Mouse (Mus musculus): ENCODE results near the gene Olfr603. TPM values are rescaled to one million over a fixed set of nuclear protein-coding genes. Genes with fewer than 3 reads are reported as not detected.
"Not testable (repeated sequence)": the region's sequence is repeated elsewhere in the genome, so short reads cannot be mapped to it uniquely, and the experiment has no call there.

Olfr603 gene
- polyA plus RNA-seq (2014; fragmentation: Nextera tagmentation; extraction: Ambion mirVana), result not detected in 2 replicates

DNA sequence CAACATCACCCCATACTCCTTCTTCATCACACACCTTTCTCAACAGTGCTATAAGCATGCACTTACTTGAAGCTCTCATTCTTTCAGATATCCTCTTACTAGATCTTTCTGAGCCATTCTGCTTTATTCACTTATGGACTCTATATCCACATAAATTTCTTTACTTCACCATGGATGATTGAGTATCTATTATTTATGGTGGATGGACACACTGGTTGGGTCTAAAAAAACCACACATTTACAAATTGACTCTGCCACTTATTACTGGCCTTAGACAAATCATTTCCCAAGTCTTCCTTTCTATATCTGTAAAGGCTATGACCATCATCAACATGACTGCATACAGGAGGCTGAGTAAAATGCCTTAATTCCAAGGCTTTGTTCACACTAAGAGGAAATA is at the start of gene Olfr603:
Olfr603 (minus strand) TSS at position 101 of the 400 bp plus-strand sequence.
- DNase-seq (ENCODE audit: low spot score) (no peak), ATAC-seq (ENCODE audit: insufficient number of reproducible peaks, low FRiP score, low TSS enrichment, low read depth) (no peak)
- Histone ChIP-seq H3K36me3 (ENCODE audit: control insufficient read depth, insufficient read depth, low read length) (no peaks in the 10 kb centered on the region), H3K27ac (replicated peaks; ENCODE audit: low read depth, low read length) (no peak within 1 kb of the TSS), H3K9ac (ENCODE audit: low read length) (no peak within 1 kb of the TSS), H3K4me3 (ENCODE audit: low read depth, low read length) (no peak within 1 kb of the TSS), H3K9me3 (ENCODE audit: control insufficient read depth, low read length) (no peaks in the 10 kb centered on the region), H3K4me1 (ENCODE audit: control insufficient read depth, insufficient read depth, low read length) (no peaks in the 10 kb centered on the region), H3K27me3 (ENCODE audit: control insufficient read depth, insufficient read depth, low read length) (no peaks in the 10 kb centered on the region), H3K4me2 (ENCODE audit: low read depth, severe bottlenecking) (no peak within 1 kb of the TSS)

GRCm38 (mm10) chr7:103414772-103415171 is 28.8 kb upstream of the Olfr603 start, which contains the start of gene Usp17lc:
Usp17lc (plus strand) TSS chr7:103415072.
- not testable (repeated sequence) for H3K4me2 ChIP-seq (ENCODE audit: low read depth, severe bottlenecking); H3K4me1 ChIP-seq (ENCODE audit: control insufficient read depth, insufficient read depth, low read length); ATAC-seq (ENCODE audit: insufficient number of reproducible peaks, low FRiP score, low TSS enrichment, low read depth); H3K27me3 ChIP-seq (ENCODE audit: control insufficient read depth, insufficient read depth, low read length); H3K27ac ChIP-seq (replicated peaks; ENCODE audit: low read depth, low read length); H3K9ac ChIP-seq (ENCODE audit: low read length); H3K36me3 ChIP-seq (ENCODE audit: control insufficient read depth, insufficient read depth, low read length); H3K9me3 ChIP-seq (ENCODE audit: control insufficient read depth, low read length); DNase-seq (ENCODE audit: low spot score); H3K4me3 ChIP-seq (ENCODE audit: low read depth, low read length)
- WGBS, result 83% methylated on average over 1 of the region's 1 CpGs

- H3K9me3 ChIP-seq (ENCODE audit: control insufficient read depth, low read length); DNase-seq (ENCODE audit: low spot score); H3K4me1 ChIP-seq (ENCODE audit: control insufficient read depth, insufficient read depth, low read length); H3K27ac ChIP-seq (replicated peaks; ENCODE audit: low read depth, low read length); H3K36me3 ChIP-seq (ENCODE audit: control insufficient read depth, insufficient read depth, low read length); H3K27me3 ChIP-seq (ENCODE audit: control insufficient read depth, insufficient read depth, low read length); H3K4me3 ChIP-seq (ENCODE audit: low read depth, low read length); ATAC-seq (ENCODE audit: insufficient number of reproducible peaks, low FRiP score, low TSS enrichment, low read depth); H3K4me2 ChIP-seq (ENCODE audit: low read depth, severe bottlenecking); H3K9ac ChIP-seq (ENCODE audit: low read length): not testable (repeated sequence)
- whole genome bisulfite sequencing, result 77% methylated on average over 3 of the region's 3 CpGs
Measured at GRCm38 (mm10) chr7:103406521-103407055, 20.6 kb upstream of the Olfr603 start.

GRCm38 (mm10) chr7:103398981-103399380 is 13.0 kb upstream of the Olfr603 start:
- H3K4me3 ChIP-seq (ENCODE audit: low read depth, low read length), result no peak overlapping the region
- no peaks in the 10 kb centered on the region for H3K4me1 ChIP-seq (ENCODE audit: control insufficient read depth, insufficient read depth, low read length)
- no peaks in the 10 kb centered on the region for H3K27me3 ChIP-seq (ENCODE audit: control insufficient read depth, insufficient read depth, low read length)
- ATAC-seq (ENCODE audit: insufficient number of reproducible peaks, low FRiP score, low TSS enrichment, low read depth) (no peak), DNase-seq (ENCODE audit: low spot score) (no peak)
- no peak overlapping the region for H3K4me2 ChIP-seq (ENCODE audit: low read depth, severe bottlenecking)
- H3K9me3 ChIP-seq (ENCODE audit: control insufficient read depth, low read length), result no peaks in the 10 kb centered on the region
- H3K27ac ChIP-seq (replicated peaks; ENCODE audit: low read depth, low read length), result no peak overlapping the region
- no peak overlapping the region for H3K9ac ChIP-seq (ENCODE audit: low read length)
- no peaks in the 10 kb centered on the region for H3K36me3 ChIP-seq (ENCODE audit: control insufficient read depth, insufficient read depth, low read length)
- WGBS, result 26% methylated on average over 1 of the region's 1 CpGs

GRCm38 (mm10) chr7:103397758-103398157 is 11.8 kb upstream of the Olfr603 start:
- H3K4me1 ChIP-seq (ENCODE audit: control insufficient read depth, insufficient read depth, low read length), result no peaks in the 10 kb centered on the region
- ATAC-seq (ENCODE audit: insufficient number of reproducible peaks, low FRiP score, low TSS enrichment, low read depth), result no peak
- H3K27me3 ChIP-seq (ENCODE audit: control insufficient read depth, insufficient read depth, low read length), result no peaks in the 10 kb centered on the region
- H3K9me3 ChIP-seq (ENCODE audit: control insufficient read depth, low read length), result no peaks in the 10 kb centered on the region
- no peaks in the 10 kb centered on the region for H3K36me3 ChIP-seq (ENCODE audit: control insufficient read depth, insufficient read depth, low read length)
- DNase-seq (ENCODE audit: low spot score), result no peak
- H3K9ac ChIP-seq (ENCODE audit: low read length), result no peak overlapping the region
- H3K4me3 ChIP-seq (ENCODE audit: low read depth, low read length), result no peak overlapping the region
- no peak overlapping the region for H3K27ac ChIP-seq (replicated peaks; ENCODE audit: low read depth, low read length)
- H3K4me2 ChIP-seq (ENCODE audit: low read depth, severe bottlenecking), result no peak overlapping the region

DNA sequence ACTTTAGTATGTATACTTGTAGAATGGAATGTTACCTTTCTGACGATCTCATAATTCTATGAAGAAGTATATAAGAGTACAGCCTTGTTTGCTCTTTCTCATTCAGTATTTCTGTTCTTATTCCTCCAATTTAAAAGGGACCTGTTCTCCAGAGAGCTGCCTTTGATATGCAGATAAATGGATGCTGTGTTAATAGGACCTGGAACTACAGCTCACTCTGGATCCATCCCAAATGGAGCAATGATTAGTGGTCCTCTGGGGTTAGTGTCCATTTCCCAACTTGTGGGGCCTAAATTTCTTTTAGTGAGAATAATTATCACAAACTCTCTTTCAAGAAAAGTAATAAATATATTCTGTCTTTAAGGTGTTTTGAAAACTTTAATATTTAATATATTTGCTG is 23.4 kb downstream of the Olfr603 start, which contains the start of gene Olfr601:
Olfr601 (minus strand) TSS at position 101 of the 400 bp plus-strand sequence.
- 96% methylated on average over 1 of the region's 1 CpGs for WGBS

GRCm38 (mm10) chr7:103349569-103349968 is 36.4 kb downstream of the Olfr603 start, which contains the start of gene Olfr600:
Olfr600 (minus strand) TSS chr7:103349669.
- Histone ChIP-seq H3K4me1 (ENCODE audit: control insufficient read depth, insufficient read depth, low read length) (no peaks in the 10 kb centered on the region), H3K4me2 (ENCODE audit: low read depth, severe bottlenecking) (no peak within 1 kb of the TSS), H3K27ac (replicated peaks; ENCODE audit: low read depth, low read length) (no peak within 1 kb of the TSS), H3K4me3 (ENCODE audit: low read depth, low read length) (no peak within 1 kb of the TSS), H3K36me3 (ENCODE audit: control insufficient read depth, insufficient read depth, low read length) (no peaks in the 10 kb centered on the region), H3K9me3 (ENCODE audit: control insufficient read depth, low read length) (no peaks in the 10 kb centered on the region), H3K27me3 (ENCODE audit: control insufficient read depth, insufficient read depth, low read length) (no peaks in the 10 kb centered on the region), H3K9ac (ENCODE audit: low read length) (no peak within 1 kb of the TSS)
- DNase-seq (ENCODE audit: low spot score) (no peak), ATAC-seq (ENCODE audit: insufficient number of reproducible peaks, low FRiP score, low TSS enrichment, low read depth) (no peak)

More for the DNA sequence above, 23.4 kb downstream of the Olfr603 start, which contains the start of gene Olfr601:
- ATAC-seq (ENCODE audit: insufficient number of reproducible peaks, low FRiP score, low TSS enrichment, low read depth), result no peak
- no peak within 1 kb of the TSS for H3K4me3 ChIP-seq (ENCODE audit: low read depth, low read length)
- H3K4me2 ChIP-seq (ENCODE audit: low read depth, severe bottlenecking), result no peak within 1 kb of the TSS
- H3K27me3 ChIP-seq (ENCODE audit: control insufficient read depth, insufficient read depth, low read length), result no peaks in the 10 kb centered on the region
- no peaks in the 10 kb centered on the region for H3K36me3 ChIP-seq (ENCODE audit: control insufficient read depth, insufficient read depth, low read length)
- no peak within 1 kb of the TSS for H3K9ac ChIP-seq (ENCODE audit: low read length)
- H3K9me3 ChIP-seq (ENCODE audit: control insufficient read depth, low read length), result no peaks in the 10 kb centered on the region
- H3K4me1 ChIP-seq (ENCODE audit: control insufficient read depth, insufficient read depth, low read length), result no peaks in the 10 kb centered on the region
- no peak for DNase-seq (ENCODE audit: low spot score)
- H3K27ac ChIP-seq (replicated peaks; ENCODE audit: low read depth, low read length), result no peak within 1 kb of the TSS

GRCm38 (mm10) chr7:103335617-103336016 is 50.4 kb downstream of the Olfr603 start, which contains the start of gene Olfr599:
Olfr599 (plus strand) TSS chr7:103335917.
- 92% methylated on average over 1 of the region's 1 CpGs for WGBS
- H3K36me3 ChIP-seq (ENCODE audit: control insufficient read depth, insufficient read depth, low read length), result no peaks in the 10 kb centered on the region
- H3K27me3 ChIP-seq (ENCODE audit: control insufficient read depth, insufficient read depth, low read length), result no peaks in the 10 kb centered on the region
- no peaks in the 10 kb centered on the region for H3K4me1 ChIP-seq (ENCODE audit: control insufficient read depth, insufficient read depth, low read length)
- H3K4me2 ChIP-seq (ENCODE audit: low read depth, severe bottlenecking), result no peak within 1 kb of the TSS
- no peak within 1 kb of the TSS for H3K4me3 ChIP-seq (ENCODE audit: low read depth, low read length)
- no peak for ATAC-seq (ENCODE audit: insufficient number of reproducible peaks, low FRiP score, low TSS enrichment, low read depth)
- no peaks in the 10 kb centered on the region for H3K9me3 ChIP-seq (ENCODE audit: control insufficient read depth, low read length)
- H3K9ac ChIP-seq (ENCODE audit: low read length), result no peak within 1 kb of the TSS
- no peak within 1 kb of the TSS for H3K27ac ChIP-seq (replicated peaks; ENCODE audit: low read depth, low read length)
- no peak for DNase-seq (ENCODE audit: low spot score)

All from limb, embryonic 11.5 days (tissue).